Mouse (Mus musculus) adrenal gland, postnatal 4 days (tissue): ENCODE results near the gene Svep1. TPM values are rescaled to one million over a fixed set of nuclear protein-coding genes. Genes with fewer than 3 reads are reported as not detected.
A peak's percentile ranks its signal among the peaks of the same experiment; 100 is the strongest.

ENCODE experiments used
- DNase-seq, 2 experiments: peaks; one replicate each; pipeline ENCODE4 v3.0.0; 2021 to 2022; ENCODE audit warnings: low spot score in 2 of 2, mixed read lengths in 2 of 2
- total RNA-seq, 2 experiments: library from RNA; stranded (reverse); gene quantifications; 2 replicates each; pipeline ENCODE4 v1.2.3; 2021

Svep1 gene
- total RNA-seq, 2 experiments from 2014 or later, result 12.8 to 14.5 TPM

GRCm38 (mm10) chr4:58085340-58085739, 121.3 kb downstream of the Svep1 start:
- DNase-seq, result no peak

GRCm38 (mm10) chr4:58084155-58084554, 122.5 kb downstream of the Svep1 start:
- DNase-seq, result no peak

GRCm38 (mm10) chr4:58082588-58082987, 124.1 kb downstream of the Svep1 start:
- DNase-seq, result peak; percentile 13 to 42

- DNase-seq, result peak in 1 of 2 experiments; percentile 14
Observed at GRCm38 (mm10) chr4:58079631-58080030, 127.0 kb downstream of the Svep1 start.

GRCm38 (mm10) chr4:58077950-58078349, 128.7 kb downstream of the Svep1 start:
- no peak for DNase-seq

- no peak for DNase-seq
Observed at GRCm38 (mm10) chr4:58077536-58077935, 129.1 kb downstream of the Svep1 start.

GRCm38 (mm10) chr4:58072888-58073287, 133.8 kb downstream of the Svep1 start:
- no peak for DNase-seq

- no peak for DNase-seq
Observed at GRCm38 (mm10) chr4:58068886-58069285, 137.8 kb downstream of the Svep1 start.

- DNase-seq, result no peak
Observed at GRCm38 (mm10) chr4:58064721-58065120, 141.9 kb downstream of the Svep1 start.

GRCm38 (mm10) chr4:58062933-58063332, 143.7 kb downstream of the Svep1 start:
- no peak for DNase-seq

- DNase-seq, result no peak
Observed at GRCm38 (mm10) chr4:58055653-58056052, 151.0 kb downstream of the Svep1 start.

GRCm38 (mm10) chr4:58054441-58054840, 152.2 kb downstream of the Svep1 start:
- DNase-seq, result no peak

- no peak for DNase-seq
Observed at GRCm38 (mm10) chr4:58050746-58051145, 155.9 kb downstream of the Svep1 start.

GRCm38 (mm10) chr4:58050276-58050675, 156.4 kb downstream of the Svep1 start:
- no peak for DNase-seq

GRCm38 (mm10) chr4:58044833-58045232, 161.8 kb downstream of the Svep1 start:
- no peak for DNase-seq

GRCm38 (mm10) chr4:58044356-58044755, 162.3 kb downstream of the Svep1 start:
- no peak for DNase-seq

- no peak for DNase-seq
Observed at GRCm38 (mm10) chr4:58040093-58040492, 166.6 kb downstream of the Svep1 start.

- no peak for DNase-seq
Observed at GRCm38 (mm10) chr4:58037096-58037705, 169.5 kb downstream of the Svep1 start.

GRCm38 (mm10) chr4:58034663-58035062, 172.0 kb downstream of the Svep1 start:
- no peak for DNase-seq

GRCm38 (mm10) chr4:58032714-58033113, 173.9 kb downstream of the Svep1 start:
- no peak for DNase-seq

GRCm38 (mm10) chr4:58009024-58009423, 197.6 kb downstream of the Svep1 start, which contains the start of gene Txndc8:
TSS of gene Txndc8 (minus strand) at chr4:58009124.
- DNase-seq, result no peak

GRCm38 (mm10) chr4:58003501-58003900, 203.2 kb downstream of the Svep1 start:
- no peak for DNase-seq
